Mouse (Mus musculus): ENCODE results near the gene Ccin.

Gene Ccin

GRCm38 (mm10) chr4:43974914-43975616 lies 8.2 kb upstream of the Ccin start:
- DNase-seq (ENCODE audit: low read depth, low spot score): no peak

DNA sequence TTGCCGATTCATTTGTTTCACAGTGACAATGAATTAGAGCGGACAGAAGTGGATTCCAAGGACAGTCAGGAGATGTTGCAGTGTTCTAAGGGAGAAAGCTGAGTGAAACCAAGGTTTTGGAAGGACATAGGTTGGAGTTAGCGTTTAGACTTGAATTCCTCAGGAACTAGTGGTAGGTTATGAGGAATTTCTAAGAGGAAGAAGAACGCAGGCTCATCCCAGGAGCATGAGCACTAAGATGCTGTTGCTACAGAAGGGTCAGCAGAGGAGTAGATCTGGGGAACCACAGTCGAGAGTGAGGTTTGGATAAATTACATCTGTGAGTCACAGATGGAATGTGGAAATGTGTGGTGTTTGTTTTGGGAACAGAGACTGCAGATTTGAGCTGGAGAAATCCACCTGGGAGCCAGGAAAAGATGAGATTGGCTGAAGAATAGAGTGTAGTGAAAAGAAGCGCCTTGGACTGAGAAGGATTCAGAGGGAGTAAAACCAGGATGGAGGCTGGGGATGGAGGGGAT lies 7.0 kb upstream of the Ccin start:
- DNase-seq (ENCODE audit: low read depth, low spot score): no peak

DNA sequence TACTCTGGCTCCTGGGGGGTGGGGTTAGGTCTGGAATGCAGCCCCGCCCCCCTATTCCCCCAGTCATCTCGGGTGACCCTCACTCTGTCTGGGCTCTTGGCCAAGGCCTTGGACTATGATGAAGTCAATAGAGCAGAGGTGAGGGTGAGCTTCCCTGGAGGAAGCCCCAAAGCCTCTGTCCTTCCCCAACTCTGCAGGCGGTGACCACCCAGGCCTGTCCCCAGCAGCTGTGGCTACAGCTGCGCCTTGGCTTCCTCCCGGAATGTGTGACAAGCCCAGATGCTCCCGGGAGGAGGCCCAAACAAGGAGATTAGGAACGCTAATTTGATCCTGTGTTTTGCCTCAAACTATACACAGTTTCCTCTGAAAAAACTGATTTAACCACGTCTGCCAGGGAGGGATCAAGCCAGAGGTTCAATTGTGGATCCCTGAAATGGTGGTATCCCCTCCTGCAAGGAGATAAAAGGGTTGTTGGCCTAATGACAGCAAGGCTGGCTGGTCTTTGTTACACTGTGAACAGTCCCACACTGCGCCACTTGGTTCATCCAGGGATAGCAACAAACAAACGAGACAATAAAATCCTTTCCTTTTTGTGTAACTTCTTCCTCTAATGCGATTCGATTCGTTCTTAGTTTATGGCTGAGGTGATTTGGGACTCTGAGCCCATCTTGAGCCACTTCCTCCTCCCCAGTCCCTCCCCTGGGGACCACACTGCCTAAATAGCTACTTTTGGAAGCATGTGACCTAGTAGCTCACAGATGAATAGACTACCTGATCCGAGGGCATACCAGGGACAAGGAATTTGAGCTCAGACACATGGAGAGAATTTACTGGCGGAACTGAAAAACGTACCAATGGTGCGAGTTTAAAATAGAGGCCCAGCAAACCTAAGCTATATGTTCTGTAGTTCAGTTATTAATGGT lies 4.5 kb upstream of the Ccin start:
- DNase-seq (ENCODE audit: low read depth, low spot score): peak; percentile 36

DNA sequence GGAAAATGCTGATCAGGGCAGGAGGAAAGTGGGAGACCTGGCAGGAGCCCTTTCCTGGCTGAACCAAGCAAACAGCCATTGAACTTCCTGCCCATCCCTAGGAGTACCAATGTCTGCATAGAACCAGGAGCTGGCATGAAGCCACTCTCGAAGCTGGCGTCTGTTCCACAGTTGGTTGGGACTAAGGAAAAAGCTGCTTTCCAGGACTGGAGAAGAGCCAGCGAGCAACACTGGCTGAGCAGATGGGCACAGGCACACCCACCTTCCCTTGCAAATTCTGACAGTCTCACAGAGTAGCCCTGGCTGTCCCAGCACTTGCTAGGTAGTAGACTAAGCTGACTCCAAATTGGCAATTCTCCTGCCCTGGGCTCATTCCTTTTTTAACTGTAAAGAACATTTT lies 3.5 kb upstream of the Ccin start:
- DNase-seq (ENCODE audit: low read depth, low spot score): no peak

- no peak for DNase-seq (ENCODE audit: low read depth, low spot score)
These were observed 3.0 kb upstream of the Ccin start for GRCm38 (mm10) chr4:43980236-43980635.

DNA sequence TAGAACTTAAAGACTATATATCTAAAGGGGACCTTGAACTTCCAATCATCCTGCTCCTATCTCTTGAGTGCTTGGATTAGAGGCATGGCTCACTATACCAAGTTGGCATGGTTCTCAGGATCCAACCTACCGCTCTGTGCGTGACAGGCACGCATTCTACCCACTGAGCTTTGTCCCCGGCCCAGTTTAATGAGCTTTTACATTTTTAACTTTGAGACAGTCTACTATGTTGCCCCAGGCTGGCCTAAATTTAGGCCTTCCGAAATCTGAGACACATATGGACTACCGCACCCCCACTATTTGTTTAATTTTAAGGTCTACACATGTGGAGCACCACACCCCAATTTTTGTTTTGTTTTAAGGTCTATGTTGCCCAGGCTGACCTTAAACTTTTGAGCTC lies 2.4 kb upstream of the Ccin start:
- no peak for DNase-seq (ENCODE audit: low read depth, low spot score)

- no peak for DNase-seq (ENCODE audit: low read depth, low spot score)
These were observed 2.0 kb upstream of the Ccin start for GRCm38 (mm10) chr4:43981251-43981650.

- peak; percentile 95 for DNase-seq (ENCODE audit: low read depth, low spot score)
These were observed 1.1 kb upstream of the Ccin start for GRCm38 (mm10) chr4:43982053-43982732.

DNA sequence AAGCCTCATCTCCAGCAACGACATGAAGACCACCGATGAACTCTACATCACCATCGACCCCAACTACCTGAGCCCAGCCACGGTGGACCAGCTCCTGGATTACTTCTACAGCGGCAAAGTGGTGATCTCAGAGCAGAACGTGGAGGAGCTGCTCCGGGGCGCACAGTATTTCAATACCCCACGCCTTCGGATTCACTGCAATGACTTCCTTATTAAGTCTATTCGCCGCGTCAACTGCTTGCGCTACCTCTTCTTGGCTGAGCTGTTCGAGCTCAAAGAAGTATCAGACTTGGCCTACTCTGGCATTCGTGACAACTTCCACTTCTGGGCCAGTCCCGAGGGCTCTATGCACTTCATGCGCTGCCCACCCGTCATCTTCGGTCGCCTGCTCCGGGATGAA lies 473 bp downstream of the Ccin start:
- DNase-seq (ENCODE audit: low read depth, low spot score): no peak

- no peak for DNase-seq (ENCODE audit: low read depth, low spot score)
These were observed 1.0 kb downstream of the Ccin start for GRCm38 (mm10) chr4:43984326-43984725.

DNA sequence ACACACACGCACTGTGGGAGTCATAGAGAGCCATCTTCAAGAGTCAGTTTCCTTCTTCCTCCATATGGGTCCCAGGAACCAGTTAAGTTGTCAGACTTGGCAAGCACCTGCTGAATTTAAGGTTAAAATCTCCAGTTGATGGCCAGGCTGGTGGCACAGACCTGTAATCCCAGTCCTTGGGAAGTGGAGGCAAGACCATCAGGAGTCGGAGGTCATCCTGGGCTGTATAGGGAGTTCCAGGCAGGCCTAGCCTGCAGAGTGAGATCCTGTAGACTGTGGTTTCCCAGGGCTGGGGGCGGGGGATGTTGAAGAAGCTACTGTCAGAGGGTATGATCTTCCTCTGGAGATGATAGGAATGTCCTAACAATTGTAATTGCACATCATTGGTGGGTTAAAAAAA lies 5.7 kb downstream of the Ccin start:
- no peak for DNase-seq (ENCODE audit: low read depth, low spot score)

DNA sequence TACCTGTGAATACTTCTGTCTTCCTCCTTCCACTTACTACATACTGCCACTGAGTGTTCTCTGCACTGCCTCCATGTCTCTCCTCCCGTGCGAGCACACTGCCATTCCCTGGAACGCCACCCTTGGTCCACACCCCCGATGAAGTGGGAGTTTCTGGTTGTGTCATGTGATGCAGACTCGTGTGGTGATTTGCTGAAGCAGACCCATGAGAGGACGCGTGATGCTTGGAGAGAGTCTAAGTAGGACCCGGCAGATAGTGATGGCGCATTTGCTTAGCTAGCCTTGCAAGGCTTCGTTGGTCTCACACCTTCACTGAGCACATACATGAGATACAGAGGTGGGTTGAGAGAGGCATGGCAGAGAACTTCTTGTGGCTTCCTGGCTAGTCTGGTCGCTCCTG lies 9.8 kb downstream of the Ccin start:
- no peak for DNase-seq (ENCODE audit: low read depth, low spot score)

GRCm38 (mm10) chr4:43994342-43994741 lies 11.1 kb downstream of the Ccin start:
- DNase-seq (ENCODE audit: low read depth, low spot score): no peak

GRCm38 (mm10) chr4:44003622-44004021 lies 20.3 kb downstream of the Ccin start:
- DNase-seq (ENCODE audit: low read depth, low spot score): no peak

DNA sequence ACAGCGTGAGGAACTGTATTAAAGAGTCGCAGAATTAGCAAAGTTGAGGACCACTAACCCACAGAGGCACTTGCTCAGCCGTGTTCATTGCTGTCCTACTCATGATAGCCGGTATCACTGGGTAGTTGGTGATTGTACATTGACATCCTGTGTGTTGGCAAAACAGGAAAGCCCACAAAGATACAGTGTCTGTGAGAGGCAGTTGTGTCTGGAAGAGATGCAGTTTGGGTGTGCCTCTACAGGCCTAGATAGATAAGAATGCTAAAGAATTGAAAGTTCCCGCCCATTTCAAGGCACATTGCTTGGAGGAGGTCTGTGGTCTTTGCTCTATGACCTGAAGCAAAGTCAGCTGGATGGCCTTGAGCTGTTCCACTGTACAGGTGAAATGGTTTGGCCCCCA lies 20.8 kb downstream of the Ccin start, which contains the start of gene Clta:
TSS of gene Clta (plus strand) at position 327 of the 400 bp plus-strand sequence.
- DNase-seq (ENCODE audit: low read depth, low spot score): no peak

- DNase-seq (ENCODE audit: low read depth, low spot score): no peak
These were observed 21.5 kb downstream of the Ccin start for GRCm38 (mm10) chr4:44004623-44005409.

DNA sequence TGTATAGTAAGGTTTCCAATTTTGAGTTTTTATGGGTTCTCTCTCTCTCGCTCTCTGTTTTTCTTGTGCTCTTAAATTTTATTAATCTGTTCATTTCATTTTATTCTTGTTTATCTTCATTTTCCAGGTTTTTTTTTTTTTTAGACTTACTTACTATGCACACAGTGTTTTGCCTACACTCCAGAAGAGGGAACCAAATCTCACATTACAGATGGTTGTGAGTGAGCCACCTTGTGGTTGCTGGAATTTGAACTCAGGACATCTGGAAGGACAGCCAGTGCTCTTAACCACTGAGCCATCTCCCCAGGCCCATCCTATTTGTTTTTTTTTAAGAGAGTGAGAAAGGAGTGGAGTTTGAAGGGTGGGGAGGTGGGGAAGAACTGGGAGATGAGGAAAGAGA lies 26.9 kb downstream of the Ccin start:
- DNase-seq (ENCODE audit: low read depth, low spot score): no peak

DNA sequence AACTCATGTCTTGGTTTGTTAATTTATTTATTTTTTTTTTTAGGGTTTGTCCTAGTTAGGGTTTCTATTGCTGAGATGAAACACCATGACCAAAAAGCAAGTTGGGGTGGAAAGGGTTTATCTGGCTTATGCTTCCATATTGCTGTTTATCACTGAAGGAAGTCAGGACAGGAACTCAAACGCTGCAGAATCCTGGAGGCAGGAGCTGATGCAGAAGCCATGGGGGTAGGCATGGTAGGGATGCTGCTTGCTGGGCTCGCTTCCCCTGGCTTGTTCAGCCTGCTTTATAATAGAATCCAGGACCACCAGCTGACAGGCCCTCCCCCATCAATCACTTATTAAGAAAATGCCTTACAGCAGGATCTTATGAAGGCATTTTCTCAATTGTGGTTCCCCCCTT lies 27.6 kb downstream of the Ccin start:
- no peak for DNase-seq (ENCODE audit: low read depth, low spot score)

GRCm38 (mm10) chr4:44011799-44012198 lies 28.5 kb downstream of the Ccin start:
- DNase-seq (ENCODE audit: low read depth, low spot score): no peak

DNA sequence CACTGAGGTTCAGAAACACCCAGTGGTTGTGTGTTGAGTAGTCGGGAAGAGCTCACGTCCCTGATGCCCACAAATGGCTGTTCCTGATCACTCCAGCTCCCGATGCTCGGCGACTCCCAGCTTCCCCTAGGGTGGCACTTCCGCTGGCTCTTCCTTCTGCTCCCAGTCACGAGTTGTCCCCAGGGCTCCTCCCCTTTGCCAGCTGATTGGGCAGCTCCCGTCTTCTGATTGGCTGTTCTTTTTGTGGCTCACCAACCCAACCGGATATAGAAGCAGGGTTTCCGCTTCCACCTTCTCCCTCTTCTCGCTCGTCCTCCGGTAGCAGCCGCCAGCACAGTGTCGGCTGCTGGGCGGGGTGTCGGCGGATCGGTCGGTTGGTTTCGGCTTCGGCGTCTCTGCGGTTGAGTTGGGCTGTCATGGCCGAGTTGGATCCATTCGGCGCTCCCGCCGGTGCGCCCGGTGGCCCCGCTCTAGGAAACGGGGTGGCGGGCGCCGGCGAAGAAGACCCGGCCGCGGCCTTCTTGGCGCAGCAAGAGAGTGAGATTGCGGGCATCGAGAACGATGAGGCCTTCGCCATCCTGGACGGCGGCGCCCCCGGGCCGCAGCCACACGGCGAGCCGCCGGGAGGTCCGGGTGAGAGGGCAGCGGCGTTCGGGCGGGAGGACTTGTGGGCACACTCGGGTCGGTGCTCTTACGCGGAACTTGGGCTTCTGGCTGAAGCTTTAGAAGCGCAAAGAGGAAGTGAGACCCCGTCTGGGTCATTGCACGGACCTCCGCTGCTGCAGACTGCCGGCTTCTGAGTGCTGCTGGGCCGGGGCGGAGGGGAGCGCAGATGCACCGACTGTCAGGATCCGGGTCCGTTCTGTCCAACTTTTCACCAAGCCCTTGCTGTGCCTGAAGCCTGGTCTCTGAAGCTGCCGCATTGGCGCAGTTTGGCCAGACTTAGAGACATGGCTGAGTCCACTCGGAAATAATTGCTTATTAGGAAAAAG lies 29.4 kb downstream of the Ccin start:
- DNase-seq (ENCODE audit: low read depth, low spot score): peak; percentile 96
